Mouse (Mus musculus) regulatory T cell (primary cell): ENCODE data around the gene Serpinb1b.

Experiments
- in situ Hi-C: fragments of 300-600 bp; cut with MboI, MseI; formaldehyde crosslinking; loops from one replicate; pipeline ENCODE4 v1.15.1; 2025; ENCODE audit warnings: high pct_unique_total_duplicates

Serpinb1b gene

GRCm38 (mm10) chr13:33090546-33090945 is 12.2 kb downstream of the Serpinb1b start:
- in situ Hi-C loops = loop anchor here (10.0 kb wide), 1 partner anchor 1766 kb away; no protein-coding TSS in a partner anchor

GRCm38 (mm10) chr13:33091306-33091705 is 12.9 kb downstream of the Serpinb1b start:
- in situ Hi-C loops = loop anchor here (10.0 kb wide), 1 partner anchor 1767 kb away; no protein-coding TSS in a partner anchor

DNA sequence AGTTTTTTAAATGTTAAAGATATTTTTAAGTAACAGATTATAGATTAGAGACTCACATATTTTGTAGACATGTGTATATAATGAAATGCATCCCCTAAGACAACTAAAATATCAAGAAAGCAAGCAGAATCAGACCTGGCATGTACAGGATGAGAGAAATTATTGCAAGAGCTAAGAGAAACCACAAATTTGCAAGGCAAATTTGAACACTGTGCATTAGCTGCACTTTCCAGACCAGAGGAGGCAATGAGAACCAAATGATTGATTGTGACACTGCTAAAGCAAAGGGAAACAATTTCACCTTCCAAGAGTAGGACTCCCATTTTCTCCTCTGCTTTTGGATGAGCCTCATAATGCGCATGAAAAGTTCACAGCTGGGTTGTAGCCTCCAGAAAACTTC is 17.2 kb downstream of the Serpinb1b start:
- in situ Hi-C loops = loop anchor here (10.0 kb wide), 1 partner anchor 1771 kb away; no protein-coding TSS in a partner anchor

GRCm38 (mm10) chr13:33105626-33106025 is 27.3 kb downstream of the Serpinb1b start:
- in situ Hi-C loops = no loop called here

- in situ Hi-C loops = no loop called here
Measured at GRCm38 (mm10) chr13:33113054-33113453, 34.7 kb downstream of the Serpinb1b start.

- in situ Hi-C loops = no loop called here
Measured at GRCm38 (mm10) chr13:33137717-33138116, 59.3 kb downstream of the Serpinb1b start.

DNA sequence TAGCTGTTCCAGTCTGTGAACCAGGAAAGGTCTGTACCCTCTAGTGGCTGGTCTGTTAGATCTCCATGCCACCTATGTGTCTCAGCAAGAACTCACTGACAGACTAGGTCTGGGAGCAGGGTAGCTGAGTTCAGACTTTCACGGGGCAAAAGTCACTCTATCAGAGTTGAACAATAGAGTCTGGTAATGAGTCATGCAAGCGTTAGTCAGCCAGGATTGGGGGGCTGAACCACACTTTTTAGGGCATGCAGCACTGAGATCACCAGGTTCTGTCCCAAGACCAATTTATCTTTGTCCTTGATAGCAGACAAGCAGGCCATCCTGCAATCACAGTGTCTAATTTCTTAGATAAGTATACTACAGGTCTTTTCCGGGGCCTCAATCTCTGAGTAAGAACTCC is 63.1 kb downstream of the Serpinb1b start:
- in situ Hi-C loops = no loop called here
